In genomic region chr9:40801614-40802532, GRCm38 (mm10) we compare ENCODE assay signal across 8 mouse cellular contexts. TPM values are rescaled to one million over a fixed set of nuclear protein-coding genes. Genes with fewer than 3 reads are reported as not detected.
DNase-seq lines count a peak whose midpoint lies in the region; ATAC-seq and TF ChIP-seq lines count a peak whose summit lies in the region.
"Not testable (repeated sequence)": the region's sequence is repeated elsewhere in the genome, so short reads cannot be mapped to it uniquely, and the experiment has no call there.

No protein-coding gene starts in this region.

- not testable (repeated sequence) for H3K4me1 ChIP-seq in bone marrow, adult 2 months (ENCODE audit: control insufficient read depth, insufficient read depth, low read length); lung, postnatal 0 days (ENCODE audit: insufficient read depth, low read depth, low read length); olfactory bulb, adult 2 months (ENCODE audit: control insufficient read depth, insufficient read depth, low read length)

- WGBS in bone marrow, adult 2 months: 1% methylated on average over 28 of the region's 28 CpGs
- WGBS in lung, postnatal 0 days: under 1% methylated on average over 27 of the region's 28 CpGs
- under 1% methylated on average over 28 of the region's 28 CpGs for WGBS in olfactory bulb, adult 2 months

- not testable (repeated sequence) for TF ChIP-seq POLR2A in bone marrow, adult 2 months (IDR thresholded peaks at IDR 0.05; ENCODE audit: borderline replicate concordance, control insufficient read depth, low read depth, low read length); olfactory bulb, adult 2 months (IDR thresholded peaks at IDR 0.05; ENCODE audit: insufficient read depth, low read depth, low read length)

- H3K9ac ChIP-seq in lung, postnatal 0 days (replicated peaks; ENCODE audit: low read depth): peak overlapping the region; percentile 87

- intact Hi-C loops in left cerebral cortex, adult 2 months (cut with DNase I): loop anchor here (2.0 kb wide), 2 partner anchors 37 to 45 kb away; no protein-coding TSS in a partner anchor

- TF ChIP-seq CTCF in bone marrow, adult 2 months (IDR thresholded peaks at IDR 0.05; ENCODE audit: control insufficient read depth, insufficient read depth, low read length); left cerebral cortex, adult 2 months (IDR thresholded peaks at IDR 0.05); lung, postnatal 0 days (IDR thresholded peaks at IDR 0.05); olfactory bulb, adult 2 months (IDR thresholded peaks at IDR 0.05; ENCODE audit: insufficient read depth, low read depth, low read length): not testable (repeated sequence)

- H3K4me3 ChIP-seq in bone marrow, adult 2 months (replicated peaks; ENCODE audit: control insufficient read depth, low read depth, low read length): peak overlapping the region; percentile 99
- H3K4me3 ChIP-seq in left cerebral cortex, adult 2 months: peak overlapping the region; percentile 86
- peak overlapping the region; percentile 96 for H3K4me3 ChIP-seq in lung, postnatal 0 days (ENCODE audit: low read depth, low read length)
- H3K4me3 ChIP-seq in olfactory bulb, adult 2 months (ENCODE audit: insufficient read depth, low read depth, low read length): peak overlapping the region; percentile 69

- H3K4me2 ChIP-seq in lung, postnatal 0 days (replicated peaks; ENCODE audit: low read depth, low read length): peak overlapping the region; percentile 81

- H3K9me3 ChIP-seq in lung, postnatal 0 days (ENCODE audit: low read length): not testable (repeated sequence)

- peak; percentile 20 for ATAC-seq in granulocyte monocyte progenitor cell, adult 5-6 weeks (replicated peaks; ENCODE audit: poor library complexity, severe bottlenecking)
- ATAC-seq in lung, postnatal 0 days: not testable (repeated sequence)

- TF ChIP-seq EP300 in lung, postnatal 0 days (IDR thresholded peaks at IDR 0.05): not testable (repeated sequence)

- 0 out of 2 replicates have a peak, but pooled peaks cover 11% of the 10 kb centered on the region for H3K36me3 ChIP-seq in lung, postnatal 0 days (ENCODE audit: insufficient read depth, low read length)

- H3K27ac ChIP-seq in bone marrow, adult 2 months (ENCODE audit: control insufficient read depth, insufficient read depth, low read depth, low read length, poor library complexity): peak overlapping the region; percentile 94
- H3K27ac ChIP-seq in left cerebral cortex, adult 2 months: peak overlapping the region; percentile 99
- H3K27ac ChIP-seq in lung, postnatal 0 days (ENCODE audit: low read length): peak overlapping the region; percentile 92
- H3K27ac ChIP-seq in olfactory bulb, adult 2 months (ENCODE audit: insufficient read depth, low read depth, low read length): peak overlapping the region; percentile 72

- peak; percentile 57 for DNase-seq in CD4-positive, CD25-positive, alpha-beta regulatory T cell, adult 2 months (ENCODE audit: low read depth, low spot score)
- DNase-seq in embryo, embryonic 9.5 days (ENCODE audit: extremely low spot score): peak; percentile 61
- peak; percentile 51 for DNase-seq in induced T-regulatory cell, adult 2 months (ENCODE audit: low read depth)
- DNase-seq in left cerebral cortex, adult 2 months (ENCODE audit: extremely low spot score in 1 of 2, low spot score in 2 of 2): peak in 1 of 2 experiments; percentile 37
- DNase-seq in lung, postnatal 0 days (ENCODE audit: low spot score): not testable (repeated sequence)

- not testable (repeated sequence) for H3K27me3 ChIP-seq in lung, postnatal 0 days (replicated peaks; ENCODE audit: insufficient read depth, low read length)

RNA-seq across cellular contexts. Expression of gene Hspa8, which starts 1.1 kb away (rescaled TPM):
- 397 and 805 TPM in 2 replicates for polyA plus RNA-seq in bone marrow, adult 2 months (2011; ENCODE audit: insufficient read depth, insufficient read length, low replicate concordance, missing spikeins)
- 2,268 and 2,405 TPM in 2 replicates for total RNA-seq in granulocyte monocyte progenitor cell, adult 5-6 weeks (2014; fragmentation: Nextera tagmentation)
- 4,273 and 4,449 TPM in 2 replicates for total RNA-seq in granulocyte monocyte progenitor cell, adult 5-6 weeks (2017)
- 1,000 to 10,000 TPM; 2,321 to 2,378 TPM for total RNA-seq in left cerebral cortex, adult 2 months (2021)
- polyA plus RNA-seq in lung, postnatal 0 days (2015; fragmentation: Nextera tagmentation; extraction: Ambion mirVana): 956 and 1,427 TPM in 2 replicates
- polyA plus RNA-seq in olfactory bulb, adult 2 months (2012; ENCODE audit: insufficient read depth, insufficient read length, low replicate concordance, missing spikeins): 1,623 and 1,837 TPM in 2 replicates
